Mouse (Mus musculus) lung, adult 2 months (tissue): Measurements from ENCODE around the gene Tll2.

Experiments used
- CTCF ChIP-seq: fragments of 200-500 bp; IDR thresholded peaks from 2 replicates; pipeline ENCODE4 v1.5.1; 2011; ENCODE audit warnings: mild to moderate bottlenecking, low read length, control low read depth; ENCODE audit not compliant: insufficient read depth
- POLR2A ChIP-seq: fragments of 200-500 bp; IDR thresholded peaks from 2 replicates; pipeline ENCODE4 v1.6.1; 2011; ENCODE audit warnings: low read depth, mild to moderate bottlenecking, control low read depth, low read length, borderline replicate concordance; ENCODE audit errors: extremely low read depth

GRCm38 (mm10) chr19:41109496-41109895 is 97.1 kb downstream of the Tll2 start:
- no peak for TF ChIP-seq POLR2A
- no peak for TF ChIP-seq CTCF
